In genomic region chr10:80227877-80228775, GRCm38 (mm10) we compare ENCODE assay signal across 8 mouse cellular contexts. TPM values are rescaled to one million over a fixed set of nuclear protein-coding genes. Genes with fewer than 3 reads are reported as not detected.
DNase-seq lines count a peak whose midpoint lies in the region; ATAC-seq lines count a peak whose summit lies in the region.

No protein-coding gene starts in this region.

- peak overlapping the region; percentile 96 for H3K4me2 ChIP-seq in embryonic facial prominence, embryonic 14.5 days (ENCODE audit: low read depth, low read length)

- peak overlapping the region; percentile 94 for H3K27ac ChIP-seq in embryonic facial prominence, embryonic 14.5 days (replicated peaks; ENCODE audit: low read depth, low read length)
- peak overlapping the region; percentile 98 for H3K27ac ChIP-seq in midbrain, embryonic 10.5 days (replicated peaks)

- 44% methylated on average over 15 of the region's 15 CpGs for WGBS in embryonic facial prominence, embryonic 14.5 days
- whole genome bisulfite sequencing in midbrain, embryonic 10.5 days, result 66% methylated on average over 15 of the region's 15 CpGs

- peaks cover 18% of the 10 kb centered on the region for H3K27me3 ChIP-seq in megakaryocyte, embryonic 14.5 days (replicated peaks)
- H3K27me3 ChIP-seq in embryonic facial prominence, embryonic 14.5 days (replicated peaks; ENCODE audit: control insufficient read depth, insufficient read depth, low read length), result no peaks in the 10 kb centered on the region
- no peaks in the 10 kb centered on the region for H3K27me3 ChIP-seq in midbrain, embryonic 10.5 days (ENCODE audit: low read depth, poor library complexity, severe bottlenecking)

- intact Hi-C loops in heart, postnatal 25 days (cut with DNase I), result no loop called here

- H3K4me3 ChIP-seq in megakaryocyte, embryonic 14.5 days (replicated peaks), result peak overlapping the region; percentile 93
- peak overlapping the region; percentile 86 for H3K4me3 ChIP-seq in embryonic facial prominence, embryonic 14.5 days (ENCODE audit: low read depth, low read length)
- peak overlapping the region; percentile 92 for H3K4me3 ChIP-seq in midbrain, embryonic 10.5 days

- H3K9me3 ChIP-seq in megakaryocyte, embryonic 14.5 days, result no peaks in the 10 kb centered on the region
- no peaks in the 10 kb centered on the region for H3K9me3 ChIP-seq in embryonic facial prominence, embryonic 14.5 days (ENCODE audit: control insufficient read depth, low read length)
- H3K9me3 ChIP-seq in midbrain, embryonic 10.5 days (replicated peaks), result no peaks in the 10 kb centered on the region

- H3K36me3 ChIP-seq in megakaryocyte, embryonic 14.5 days (replicated peaks; ENCODE audit: low read length), result peaks cover 53% of the 10 kb centered on the region
- peaks cover 42% of the 10 kb centered on the region for H3K36me3 ChIP-seq in embryonic facial prominence, embryonic 14.5 days (ENCODE audit: control insufficient read depth, insufficient read depth, low read length)
- H3K36me3 ChIP-seq in midbrain, embryonic 10.5 days, result peaks cover 50% of the 10 kb centered on the region

- ATAC-seq in megakaryocyte, adult 5-6 weeks (ENCODE audit: poor library complexity, severe bottlenecking), result no peak
- no peak for ATAC-seq in embryonic facial prominence, embryonic 14.5 days (ENCODE audit: low read depth)

- H3K4me1 ChIP-seq in megakaryocyte, embryonic 14.5 days, result peaks cover 50% of the 10 kb centered on the region
- peaks cover 29% of the 10 kb centered on the region for H3K4me1 ChIP-seq in embryonic facial prominence, embryonic 14.5 days (ENCODE audit: control insufficient read depth, insufficient read depth, low read length)
- peaks cover 75% of the 10 kb centered on the region for H3K4me1 ChIP-seq in midbrain, embryonic 10.5 days

- peak; percentile 65 for DNase-seq in embryonic facial prominence, embryonic 14.5 days (ENCODE audit: low spot score)
- peak; percentile 63 for DNase-seq in kidney, adult 9 months
- no peak for DNase-seq in midbrain, embryonic 10.5 days (ENCODE audit: low spot score)
- DNase-seq in urinary bladder, postnatal 14 days (ENCODE audit: low spot score), result no peak
- no peak for DNase-seq in embryo, embryonic 11 days
- DNase-seq in heart, postnatal 25 days (ENCODE audit: low spot score), result no peak

- peak overlapping the region; percentile 93 for H3K9ac ChIP-seq in embryonic facial prominence, embryonic 14.5 days (ENCODE audit: low read depth, low read length)

RNA-seq across cellular contexts. Expression of gene Mum1, which starts 1.9 kb away (rescaled TPM):
- polyA plus RNA-seq in megakaryocyte, embryonic 14.5 days (2012; ENCODE audit: insufficient read depth, low replicate concordance), result 9.6 TPM in 2 replicates
- 34.0 and 46.2 TPM in 2 replicates for total RNA-seq in megakaryocyte, adult 5-6 weeks (2015)
- 40.3 and 45.5 TPM in 2 replicates for total RNA-seq in megakaryocyte, adult 5-6 weeks (2017)
- polyA plus RNA-seq in embryonic facial prominence, embryonic 14.5 days (2014; fragmentation: Nextera tagmentation; extraction: Ambion mirVana), result 50.8 and 52.1 TPM in 2 replicates
- polyA plus RNA-seq in midbrain, embryonic 10.5 days (2016; fragmentation: Nextera tagmentation; extraction: Ambion mirVana), result 154 and 166 TPM in 2 replicates
- 10 to 100 TPM; 15.3 to 16.7 TPM for total RNA-seq in heart, postnatal 25 days (2021)

RNA-seq across cellular contexts. Expression of gene Ndufs7, which starts 20.8 kb away (rescaled TPM):
- polyA plus RNA-seq in megakaryocyte, embryonic 14.5 days (2012; ENCODE audit: insufficient read depth, low replicate concordance), result 226 and 551 TPM in 2 replicates
- total RNA-seq in megakaryocyte, adult 5-6 weeks (2015), result 113 and 114 TPM in 2 replicates
- total RNA-seq in megakaryocyte, adult 5-6 weeks (2017), result 84.8 and 86.1 TPM in 2 replicates
- 360 and 370 TPM in 2 replicates for polyA plus RNA-seq in embryonic facial prominence, embryonic 14.5 days (2014; fragmentation: Nextera tagmentation; extraction: Ambion mirVana)
- polyA plus RNA-seq in midbrain, embryonic 10.5 days (2016; fragmentation: Nextera tagmentation; extraction: Ambion mirVana), result 288 and 314 TPM in 2 replicates
- 100 to 1,000 TPM; 957 to 967 TPM for total RNA-seq in heart, postnatal 25 days (2021)

RNA-seq across cellular contexts. Expression of gene Gamt, which starts 32.7 kb away (rescaled TPM):
- polyA plus RNA-seq in megakaryocyte, embryonic 14.5 days (2012; ENCODE audit: insufficient read depth, low replicate concordance), result 3.2 and 11.3 TPM in 2 replicates
- total RNA-seq in megakaryocyte, adult 5-6 weeks (2015), result 6.3 and 6.7 TPM in 2 replicates
- 4.4 and 10.2 TPM in 2 replicates for total RNA-seq in megakaryocyte, adult 5-6 weeks (2017)
- polyA plus RNA-seq in embryonic facial prominence, embryonic 14.5 days (2014; fragmentation: Nextera tagmentation; extraction: Ambion mirVana), result 124 and 139 TPM in 2 replicates
- 32.5 and 35.5 TPM in 2 replicates for polyA plus RNA-seq in midbrain, embryonic 10.5 days (2016; fragmentation: Nextera tagmentation; extraction: Ambion mirVana)
- total RNA-seq in heart, postnatal 25 days (2021), result 1 to 10 TPM; 9.0 to 9.3 TPM

RNA-seq across cellular contexts. Expression of gene Dazap1, which starts 33.2 kb away (rescaled TPM):
- polyA plus RNA-seq in megakaryocyte, embryonic 14.5 days (2012; ENCODE audit: insufficient read depth, low replicate concordance), result 384 and 552 TPM in 2 replicates
- 39.0 and 41.4 TPM in 2 replicates for total RNA-seq in megakaryocyte, adult 5-6 weeks (2015)
- total RNA-seq in megakaryocyte, adult 5-6 weeks (2017), result 187 and 200 TPM in 2 replicates
- polyA plus RNA-seq in embryonic facial prominence, embryonic 14.5 days (2014; fragmentation: Nextera tagmentation; extraction: Ambion mirVana), result 42.3 and 43.5 TPM in 2 replicates
- polyA plus RNA-seq in midbrain, embryonic 10.5 days (2016; fragmentation: Nextera tagmentation; extraction: Ambion mirVana), result 43.7 and 50.6 TPM in 2 replicates
- total RNA-seq in heart, postnatal 25 days (2021), result 10 to 100 TPM; 55.0 to 69.6 TPM

RNA-seq across cellular contexts. Expression of gene Efna2, which starts 48.8 kb away (rescaled TPM):
- 0.79 and 1.6 TPM in 2 replicates for polyA plus RNA-seq in megakaryocyte, embryonic 14.5 days (2012; ENCODE audit: insufficient read depth, low replicate concordance)
- 0.49 TPM in 1 of 2 replicates, not detected in the other for total RNA-seq in megakaryocyte, adult 5-6 weeks (2015)
- 0.12 TPM in 1 of 2 replicates, not detected in the other for total RNA-seq in megakaryocyte, adult 5-6 weeks (2017)
- 20.9 and 23.6 TPM in 2 replicates for polyA plus RNA-seq in embryonic facial prominence, embryonic 14.5 days (2014; fragmentation: Nextera tagmentation; extraction: Ambion mirVana)
- 56.6 and 64.5 TPM in 2 replicates for polyA plus RNA-seq in midbrain, embryonic 10.5 days (2016; fragmentation: Nextera tagmentation; extraction: Ambion mirVana)
- 1 to 10 TPM in 1 of 2 experiments, under 1 TPM in 1; 0.91 to 1.1 TPM for total RNA-seq in heart, postnatal 25 days (2021)

Comparison
In these comparisons a context has a peak if more than half of its experiments do, and no peak if none do; other contexts are left out.
1. DNase-seq: peak in embryonic facial prominence, embryonic 14.5 days (single experiment) and kidney, adult 9 months (single experiment); none in midbrain, embryonic 10.5 days (single experiment), urinary bladder, postnatal 14 days (single experiment), embryo, embryonic 11 days (single experiment) and heart, postnatal 25 days (single experiment).
2. Peak in every context shown above with its lines, with median percentiles within 50 percentile points of each other: H3K4me3 ChIP-seq.